Mouse (Mus musculus) stomach, embryonic 14.5 days (tissue): ENCODE measurements around the gene Arid5b. TPM values are rescaled to one million over a fixed set of nuclear protein-coding genes. Genes with fewer than 3 reads are reported as not detected.

Experiments used
- ATAC-seq: fragments of 200-750 bp; cut with Nextera tagmentation; 2 replicates; pipeline ENCODE4 v1.8.0; 2017; ENCODE audit warnings: low read depth, moderate TSS enrichment; ENCODE audit not compliant: insufficient number of reproducible peaks, insufficient read depth, low FRiP score
- H3K27ac ChIP-seq: fragments of 300-500 bp; sonication (generic); 2 replicates; pipeline ENCODE4 v1.5.1; 2014; ENCODE audit warnings: mild to moderate bottlenecking, low read length, moderate library complexity, mixed read lengths
- H3K27me3 ChIP-seq: fragments of 300-500 bp; sonication (generic); 2 replicates; pipeline ENCODE4 v1.6.1; 2014; ENCODE audit warnings: low read length, control low read depth, mixed read lengths; ENCODE audit not compliant: control insufficient read depth, insufficient read depth
- H3K36me3 ChIP-seq: fragments of 300-500 bp; sonication (generic); 2 replicates; pipeline ENCODE4 v1.6.1; 2014; ENCODE audit warnings: mild to moderate bottlenecking, control low read depth, low read length, moderate library complexity, mixed read lengths; ENCODE audit not compliant: control insufficient read depth, insufficient read depth
- H3K4me1 ChIP-seq: fragments of 300-500 bp; sonication (generic); 2 replicates; pipeline ENCODE4 v1.6.1; 2014; ENCODE audit warnings: low read length, control low read depth, mixed read lengths; ENCODE audit not compliant: control insufficient read depth, insufficient read depth
- H3K4me2 ChIP-seq: fragments of 300-500 bp; sonication (generic); replicated peaks from 2 replicates; pipeline ENCODE4 v1.6.1; 2014; ENCODE audit warnings: low read depth, low read length, control low read depth
- H3K4me3 ChIP-seq: fragments of 300-500 bp; sonication (generic); 2 replicates; pipeline ENCODE4 v1.5.1; 2014; ENCODE audit warnings: low read depth, low read length, control low read depth
- H3K9ac ChIP-seq: fragments of 300-500 bp; sonication (generic); replicated peaks from 2 replicates; pipeline ENCODE4 v1.6.1; 2014; ENCODE audit warnings: low read depth, mild to moderate bottlenecking, control low read depth, low read length, moderate library complexity, mixed read lengths
- H3K9me3 ChIP-seq: fragments of 300-500 bp; sonication (generic); 2 replicates; pipeline ENCODE4 v1.6.1; 2016; ENCODE audit warnings: low read depth, low read length, control low read depth; ENCODE audit not compliant: control insufficient read depth
- WGBS: fragments of 180-500 bp; shearing (Covaris S2); extraction: QIAGEN DNeasy Blood & Tissue Kit; methylation state at CpG from one replicate; pipeline ENCODE4 v1.1.7; 2014; 5-methylcytosine and 5-hydroxymethylcytosine counted together
- polyA plus RNA-seq: library from polyadenylated mRNA; unstranded; fragments of >200 nt; fragmentation: Nextera tagmentation; extraction: Ambion mirVana; gene quantifications from 2 replicates; pipeline ENCODE4 v1.2.1, GENCODE M21; 2014

The Arid5b gene
- polyA plus RNA-seq, 1 experiment from 2014 or later = 40.8 TPM

- H3K27me3 ChIP-seq = no peaks in the 10 kb centered on the region
- H3K4me1 ChIP-seq = peaks cover 29% of the 10 kb centered on the region
- H3K9ac ChIP-seq = no peak overlapping the region
- no peaks in the 10 kb centered on the region for H3K9me3 ChIP-seq
- no peak overlapping the region; the same call in 1 of the 2 replicates for H3K27ac ChIP-seq
- H3K4me2 ChIP-seq = no peak overlapping the region
- WGBS = 58% methylated on average over 10 of the region's 10 CpGs
- no peak overlapping the region for H3K4me3 ChIP-seq
- H3K36me3 ChIP-seq = no peaks in the 10 kb centered on the region
- ATAC-seq = no peak
Measured at GRCm38 (mm10) chr10:68165709-68166694, 112.5 kb downstream of the Arid5b start.

GRCm38 (mm10) chr10:68164723-68165706 lies 113.5 kb downstream of the Arid5b start:
- Histone ChIP-seq H3K9ac (no peak overlapping the region), H3K27me3 (no peaks in the 10 kb centered on the region), H3K27ac (no peak overlapping the region), H3K4me2 (no peak overlapping the region), H3K36me3 (no peaks in the 10 kb centered on the region), H3K4me3 (no peak overlapping the region), H3K9me3 (no peaks in the 10 kb centered on the region), H3K4me1 (peaks cover 29% of the 10 kb centered on the region)
- ATAC-seq = no peak
- 65% methylated on average over 8 of the region's 8 CpGs for WGBS

GRCm38 (mm10) chr10:68164137-68164536 lies 114.4 kb downstream of the Arid5b start:
- Histone ChIP-seq H3K4me2 (no peak overlapping the region), H3K9ac (no peak overlapping the region), H3K36me3 (no peaks in the 10 kb centered on the region), H3K4me3 (no peak overlapping the region), H3K9me3 (no peaks in the 10 kb centered on the region), H3K27ac (no peak overlapping the region), H3K4me1 (peaks cover 24% of the 10 kb centered on the region), H3K27me3 (no peaks in the 10 kb centered on the region)
- no peak for ATAC-seq
- 89% methylated on average over 2 of the region's 2 CpGs for WGBS

- Histone ChIP-seq H3K4me3 (no peak overlapping the region), H3K27ac (no peak overlapping the region), H3K4me1 (no peaks in the 10 kb centered on the region), H3K9ac (no peak overlapping the region), H3K9me3 (no peaks in the 10 kb centered on the region), H3K27me3 (no peaks in the 10 kb centered on the region), H3K36me3 (no peaks in the 10 kb centered on the region), H3K4me2 (no peak overlapping the region)
- ATAC-seq = no peak
- 96% methylated on average over 9 of the region's 9 CpGs for WGBS
Measured at GRCm38 (mm10) chr10:68159759-68160158, 118.8 kb downstream of the Arid5b start.

- Histone ChIP-seq H3K27ac (no peak overlapping the region), H3K9ac (no peak overlapping the region), H3K4me3 (no peak overlapping the region), H3K9me3 (no peaks in the 10 kb centered on the region), H3K4me1 (no peaks in the 10 kb centered on the region), H3K27me3 (no peaks in the 10 kb centered on the region), H3K4me2 (no peak overlapping the region), H3K36me3 (no peaks in the 10 kb centered on the region)
- WGBS = 44% methylated on average over 5 of the region's 5 CpGs
- peak; percentile 50; the same call in 1 of the 2 replicates for ATAC-seq
Measured at GRCm38 (mm10) chr10:68158555-68158954, 120.0 kb downstream of the Arid5b start.

GRCm38 (mm10) chr10:68157511-68157910 lies 121.0 kb downstream of the Arid5b start:
- 78% methylated on average over 8 of the region's 8 CpGs for WGBS
- no peak for ATAC-seq
- no peaks in the 10 kb centered on the region for H3K4me1 ChIP-seq
- no peaks in the 10 kb centered on the region for H3K36me3 ChIP-seq
- no peak overlapping the region for H3K4me2 ChIP-seq
- H3K27ac ChIP-seq = no peak overlapping the region
- no peak overlapping the region for H3K9ac ChIP-seq
- no peaks in the 10 kb centered on the region for H3K27me3 ChIP-seq
- H3K4me3 ChIP-seq = no peak overlapping the region
- H3K9me3 ChIP-seq = no peaks in the 10 kb centered on the region

- Histone ChIP-seq H3K4me2 (no peak overlapping the region), H3K4me3 (no peak overlapping the region), H3K4me1 (no peaks in the 10 kb centered on the region), H3K27me3 (no peaks in the 10 kb centered on the region), H3K27ac (no peak overlapping the region), H3K9ac (no peak overlapping the region), H3K36me3 (no peaks in the 10 kb centered on the region), H3K9me3 (no peaks in the 10 kb centered on the region)
- no peak for ATAC-seq
- WGBS = 42% methylated on average over 10 of the region's 10 CpGs
Measured at GRCm38 (mm10) chr10:68156646-68157245, 121.8 kb downstream of the Arid5b start.

GRCm38 (mm10) chr10:68156159-68156558 lies 122.4 kb downstream of the Arid5b start:
- ATAC-seq = no peak
- 81% methylated on average over 6 of the region's 6 CpGs for WGBS
- no peak overlapping the region for H3K9ac ChIP-seq

More at GRCm38 (mm10) chr10:68156159-68156558, 122.4 kb downstream of the Arid5b start:
- Histone ChIP-seq H3K9me3 (no peaks in the 10 kb centered on the region), H3K36me3 (no peaks in the 10 kb centered on the region), H3K4me1 (no peaks in the 10 kb centered on the region), H3K27me3 (no peaks in the 10 kb centered on the region), H3K4me3 (no peak overlapping the region), H3K4me2 (no peak overlapping the region), H3K27ac (no peak overlapping the region)
